Mouse (Mus musculus) liver, embryonic 15.5 days (tissue): ENCODE data around the gene Zfp966. TPM values are rescaled to one million over a fixed set of nuclear protein-coding genes. Genes with fewer than 3 reads are reported as not detected.
"Not testable (repeated sequence)": the region's sequence is repeated elsewhere in the genome, so short reads cannot be mapped to it uniquely, and the experiment has no call there.

Source experiments
- ATAC-seq: fragments of 200-750 bp; cut with Nextera tagmentation; 2 replicates; pipeline ENCODE4 v1.8.0; 2017; ENCODE audit warnings: moderate number of reproducible peaks, mild to moderate bottlenecking, moderate library complexity; ENCODE audit not compliant: insufficient read depth
- H3K27ac ChIP-seq: fragments of 300-500 bp; sonication (generic); replicated peaks from 2 replicates; pipeline ENCODE4 v1.5.1; 2015; ENCODE audit warnings: mild to moderate bottlenecking, inconsistent platforms
- H3K27me3 ChIP-seq: fragments of 300-500 bp; sonication (generic); 2 replicates; pipeline ENCODE4 v1.6.1; 2015; ENCODE audit warnings: mild to moderate bottlenecking, inconsistent platforms
- H3K36me3 ChIP-seq: fragments of 300-500 bp; sonication (generic); replicated peaks from 2 replicates; pipeline ENCODE4 v1.6.1; 2015; ENCODE audit warnings: moderate library complexity, mild to moderate bottlenecking, inconsistent platforms
- H3K4me1 ChIP-seq: fragments of 300-500 bp; sonication (generic); replicated peaks from 2 replicates; pipeline ENCODE4 v1.6.1; 2015; ENCODE audit warnings: inconsistent platforms
- H3K4me2 ChIP-seq: fragments of 300-500 bp; sonication (generic); 2 replicates; pipeline ENCODE4 v1.6.1; 2015; ENCODE audit warnings: moderate library complexity, mild to moderate bottlenecking, inconsistent platforms
- H3K4me3 ChIP-seq: fragments of 300-500 bp; sonication (generic); replicated peaks from 2 replicates; pipeline ENCODE4 v1.5.1; 2015; ENCODE audit warnings: mild to moderate bottlenecking, inconsistent platforms
- H3K9ac ChIP-seq: fragments of 300-500 bp; sonication (generic); 2 replicates; pipeline ENCODE4 v1.6.1; 2015; ENCODE audit warnings: moderate library complexity, mild to moderate bottlenecking, inconsistent platforms
- H3K9me3 ChIP-seq: fragments of 300-500 bp; sonication (generic); replicated peaks from 2 replicates; pipeline ENCODE4 v1.6.1; 2016; ENCODE audit warnings: inconsistent platforms
- WGBS: fragments of 180-500 bp; shearing (Covaris S2); methylation state at CpG from one replicate; pipeline ENCODE4 v1.1.7; 2015; ENCODE audit warnings: mixed read lengths; ENCODE audit not compliant: insufficient replicate concordance; 5-methylcytosine and 5-hydroxymethylcytosine counted together
- polyA plus RNA-seq: library from polyadenylated mRNA; unstranded; fragments of >200 nt; fragmentation: Nextera tagmentation; extraction: Ambion mirVana; gene quantifications from 2 replicates; pipeline ENCODE4 v1.2.1, GENCODE M21; 2015

Zfp966 gene
- 0.59 and 0.60 TPM in 2 replicates for polyA plus RNA-seq

DNA sequence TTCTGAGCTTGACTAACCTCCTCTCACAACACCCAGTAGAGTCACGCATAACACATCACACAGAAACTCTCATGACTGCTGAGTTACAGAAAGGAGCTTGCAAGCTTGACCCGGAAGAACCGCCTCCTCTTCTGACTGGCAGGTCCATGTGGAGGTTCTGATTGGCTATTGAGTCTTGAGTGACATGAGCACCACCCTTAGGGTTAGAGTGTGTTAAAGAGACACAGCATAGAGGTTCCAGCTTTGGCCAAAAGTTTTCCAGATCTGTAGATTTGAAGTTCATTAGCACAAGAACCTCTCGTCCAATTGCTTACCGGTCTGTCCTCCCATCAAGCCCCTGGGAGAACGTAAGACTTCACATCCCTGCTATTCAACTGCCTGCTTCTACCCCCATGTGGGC lies at the start of gene Zfp966:
Gene Zfp966, minus strand, starts transcription at position 101 of the 400 bp plus-strand sequence.
- not testable (repeated sequence) for H3K27ac ChIP-seq, H3K4me2 ChIP-seq, H3K4me3 ChIP-seq, H3K36me3 ChIP-seq, H3K9ac ChIP-seq, H3K4me1 ChIP-seq, H3K9me3 ChIP-seq, ATAC-seq, H3K27me3 ChIP-seq
- no CpG with 5 or more reads among the region's 6 CpGs for WGBS

DNA sequence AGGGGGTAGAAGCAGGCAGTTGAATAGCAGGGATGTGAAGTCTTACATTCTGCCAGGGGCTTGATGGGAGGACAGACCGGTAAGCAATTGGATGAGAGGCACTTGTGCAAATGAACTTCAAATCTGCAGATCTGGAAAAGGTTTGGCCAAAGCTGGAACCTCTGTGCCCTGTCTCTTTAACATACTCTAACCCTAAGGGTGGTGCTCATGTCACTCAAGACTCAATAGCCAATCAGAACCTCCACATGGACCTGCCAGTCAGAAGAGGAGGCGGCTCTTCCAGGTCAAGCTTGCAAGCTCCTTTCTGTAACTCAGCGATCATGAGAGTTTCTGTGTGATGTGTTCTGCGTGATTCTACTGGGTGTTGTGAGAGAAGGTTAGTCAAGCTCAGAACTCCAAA lies 34.1 kb upstream of the Zfp966 start, which contains the start of gene Gm2026:
Gene Gm2026, plus strand, starts transcription at position 301 of the 400 bp plus-strand sequence.
- not testable (repeated sequence) for H3K36me3 ChIP-seq, H3K4me3 ChIP-seq, H3K4me1 ChIP-seq, H3K9me3 ChIP-seq, H3K27me3 ChIP-seq, H3K4me2 ChIP-seq, H3K27ac ChIP-seq, ATAC-seq, H3K9ac ChIP-seq
- no CpG with 5 or more reads among the region's 4 CpGs for whole genome bisulfite sequencing

DNA sequence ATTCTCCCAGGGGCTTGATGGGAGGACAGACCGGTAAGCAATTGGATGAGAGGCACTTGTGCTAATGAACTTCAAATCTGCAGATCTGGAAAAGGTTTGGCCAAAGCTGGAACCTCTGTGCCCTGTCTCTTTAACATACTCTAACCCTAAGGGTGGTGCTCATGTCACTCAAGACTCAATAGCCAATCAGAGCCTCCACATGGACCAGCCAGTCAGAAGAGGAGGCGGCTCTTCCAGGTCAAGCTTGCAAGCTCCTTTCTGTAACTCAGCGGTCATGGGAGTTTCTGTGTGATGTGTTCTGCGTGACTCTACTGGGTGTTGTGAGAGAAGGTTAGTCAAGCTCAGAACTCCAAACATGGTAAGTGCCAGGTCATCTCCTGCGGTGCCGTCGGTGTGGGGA lies 61.9 kb downstream of the Zfp966 start, which contains the start of gene Gm6710:
Gene Gm6710, plus strand, starts transcription at position 196 of the 400 bp plus-strand sequence.
- not testable (repeated sequence) for H3K4me3 ChIP-seq, H3K9ac ChIP-seq, H3K27me3 ChIP-seq, ATAC-seq, H3K9me3 ChIP-seq, H3K4me1 ChIP-seq, H3K36me3 ChIP-seq, H3K27ac ChIP-seq, H3K4me2 ChIP-seq
- no CpG with 5 or more reads among the region's 7 CpGs for WGBS

Other genes starting within 250 kb of the Zfp966 start
- gene Zfp969, start 227.5 kb downstream of the Zfp966 start, polyA plus RNA-seq: 5.7 and 7.6 TPM in 2 replicates
- gene Gm2007, start 189.6 kb downstream of the Zfp966 start, polyA plus RNA-seq: not detected in 2 replicates
- 1.8 TPM in 1 of 2 replicates, not detected in the other for gene Gm14288, start 130.0 kb downstream of the Zfp966 start, polyA plus RNA-seq
- gene Gm6710, start 61.9 kb downstream of the Zfp966 start, polyA plus RNA-seq: 3.3 and 4.0 TPM in 2 replicates
- 2.8 and 5.0 TPM in 2 replicates for gene Gm2026, start 34.2 kb upstream of the Zfp966 start, polyA plus RNA-seq
- gene Gm2004, start 218.7 kb upstream of the Zfp966 start, polyA plus RNA-seq: 0.22 and 0.35 TPM in 2 replicates